Mouse (Mus musculus): ENCODE measurements at regions not wholly inside any gene's neighbourhood (a gene's known extent, or its start where the extent isn't known, plus 50 kb on each side); places are given as distances from the start of the nearest gene placed in this dataset.

DNA sequence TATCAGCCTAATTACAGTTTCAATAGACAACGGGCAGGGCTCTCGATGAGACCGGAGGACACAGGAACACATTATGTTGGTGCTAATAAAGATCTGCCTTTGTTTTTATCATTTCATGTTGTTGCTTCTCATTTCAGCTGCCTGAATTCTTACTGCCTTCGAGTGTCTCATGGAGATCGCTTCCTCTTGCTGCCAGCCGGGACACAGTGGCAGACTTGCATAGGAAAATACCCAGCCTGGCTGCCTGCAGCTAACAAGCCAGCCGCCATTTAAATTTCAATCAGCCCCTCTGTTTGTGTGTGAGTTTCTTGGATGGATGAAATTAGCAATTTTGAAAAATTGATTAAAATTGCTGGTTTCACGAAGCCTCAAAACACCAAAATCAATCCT lies 388.2 kb downstream of the Rps24 start:
- TF ChIP-seq CTCF (IDR thresholded peaks at IDR 0.05; ENCODE audit: borderline replicate concordance, insufficient read depth, low read depth, low read length) (no peak), POLR2A (IDR thresholded peaks at IDR 0.05; ENCODE audit: borderline replicate concordance, insufficient read depth, low read length) (no peak)

Data from cerebellum, adult 2 months (tissue).